In genomic region chr11:62479581-62479980, GRCm38 (mm10) we compare ENCODE assay signal across 27 mouse cellular contexts. TPM values are rescaled to one million over a fixed set of nuclear protein-coding genes. Genes with fewer than 3 reads are reported as not detected.
DNase-seq lines count a peak whose midpoint lies in the region; ATAC-seq and TF ChIP-seq lines count a peak whose summit lies in the region.
"Had no signal": no experiment of that assay in that cellular context is flagged by ENCODE, and none has a peak within 500 bp of the region (broad histone marks: within the 10 kb centered on the region; RNA-seq: fewer than 3 reads in every experiment).

No protein-coding gene starts in this region.

- H3K4me3 ChIP-seq in liver, adult 2 months (ENCODE audit: insufficient read depth, low read depth, low read length), result no peak overlapping the region
- no peak overlapping the region for H3K4me3 ChIP-seq in liver, embryonic 12.5 days
- H3K4me3 ChIP-seq: embryonic facial prominence, embryonic 12.5 days; forebrain, embryonic 15.5 days; heart, embryonic 13.5 days; hindbrain, embryonic 15.5 days; limb, embryonic 12.5 days; neural tube, embryonic 12.5 days had no signal

- H3K4me2 ChIP-seq in liver, embryonic 12.5 days, result no peak overlapping the region
- H3K4me2 ChIP-seq: embryonic facial prominence, embryonic 12.5 days; forebrain, embryonic 15.5 days; heart, embryonic 13.5 days; hindbrain, embryonic 15.5 days; limb, embryonic 12.5 days; liver, embryonic 11.5 days; midbrain, embryonic 11.5 days; neural tube, embryonic 12.5 days had no signal

- WGBS in liver, adult 2 months, result 29% methylated on average over 5 of the region's 5 CpGs
- WGBS in liver, embryonic 12.5 days (ENCODE audit: insufficient replicate concordance), result 81% methylated on average over 5 of the region's 5 CpGs

- H3K79me2 ChIP-seq in liver, adult 2 months (ENCODE audit: control insufficient read depth, insufficient read depth, low read length), result no peaks in the 10 kb centered on the region

- peak overlapping the region; percentile 66 for H3K27ac ChIP-seq in liver, adult 2 months (replicated peaks; ENCODE audit: insufficient read depth, low read depth, low read length)
- no peak overlapping the region for H3K27ac ChIP-seq in liver, embryonic 12.5 days
- H3K27ac ChIP-seq: embryonic facial prominence, embryonic 12.5 days; forebrain, embryonic 15.5 days; limb, embryonic 12.5 days; neural tube, embryonic 12.5 days had no signal

- peak; percentile 45 for DNase-seq in kidney, adult 18-20 months
- no peak for DNase-seq in kidney, postnatal 4 days
- DNase-seq in liver, adult 2 months (ENCODE audit: extremely low read depth, low read depth, low spot score), result peak; percentile 97
- DNase-seq in kidney, postnatal 36 days, result peak; percentile 59 to 62
- no peak for DNase-seq in left cerebral cortex, adult 9 months (ENCODE audit: low spot score in 2 of 2)
- DNase-seq in adrenal gland, postnatal 4 days (ENCODE audit: low spot score in 2 of 2), result no peak
- DNase-seq: B cell, adult 2 months; cerebellum, adult 11-12 months; cerebellum, adult 9-11 months; embryo, embryonic 11 days; liver, postnatal 0 days; lung, postnatal 36 days; right cerebral cortex, postnatal 25 days; spleen, adult 18-20 months; thymus, postnatal 14 days had no signal

- H3K36me3 ChIP-seq in liver, adult 2 months (ENCODE audit: control insufficient read depth, insufficient read depth, low read length), result no peaks in the 10 kb centered on the region
- H3K36me3 ChIP-seq in liver, embryonic 12.5 days, result no peaks in the 10 kb centered on the region
- H3K36me3 ChIP-seq: embryonic facial prominence, embryonic 12.5 days; forebrain, embryonic 15.5 days; heart, embryonic 13.5 days; hindbrain, embryonic 15.5 days; neural tube, embryonic 12.5 days had no signal

- H3K4me1 ChIP-seq in liver, adult 2 months (ENCODE audit: control insufficient read depth, insufficient read depth, low read length), result peaks cover 7% of the 10 kb centered on the region
- H3K4me1 ChIP-seq in liver, embryonic 12.5 days, result 0 out of 2 replicates have a peak, but pooled peaks cover 5% of the 10 kb centered on the region
- H3K4me1 ChIP-seq: embryonic facial prominence, embryonic 12.5 days; forebrain, embryonic 15.5 days; hindbrain, embryonic 15.5 days; limb, embryonic 12.5 days; neural tube, embryonic 12.5 days had no signal

- TF ChIP-seq POLR2A in liver, adult 2 months (IDR thresholded peaks at IDR 0.05; ENCODE audit: extremely low read depth, insufficient read depth, low read length), result no peak

- no peak for TF ChIP-seq CTCF in liver, adult 2 months (IDR thresholded peaks at IDR 0.05; ENCODE audit: low read depth, low read length)

- no peak overlapping the region for H3K9ac ChIP-seq in liver, adult 2 months (ENCODE audit: low read depth, low read length)
- H3K9ac ChIP-seq in liver, embryonic 12.5 days, result no peak overlapping the region
- H3K9ac ChIP-seq: embryonic facial prominence, embryonic 12.5 days; forebrain, embryonic 15.5 days; heart, embryonic 13.5 days; hindbrain, embryonic 15.5 days; limb, embryonic 12.5 days; liver, postnatal 0 days; neural tube, embryonic 12.5 days had no signal

- no peak for ATAC-seq in liver, embryonic 12.5 days
- ATAC-seq: forebrain, embryonic 15.5 days; liver, postnatal 0 days; midbrain, embryonic 16.5 days had no signal

- no peaks in the 10 kb centered on the region for H3K27me3 ChIP-seq in liver, adult 2 months (ENCODE audit: control insufficient read depth, insufficient read depth, low read length)
- H3K27me3 ChIP-seq in liver, embryonic 12.5 days (replicated peaks), result no peaks in the 10 kb centered on the region
- H3K27me3 ChIP-seq: CH12.LX; embryonic facial prominence, embryonic 12.5 days; forebrain, embryonic 15.5 days; heart, embryonic 13.5 days; hindbrain, embryonic 15.5 days; limb, embryonic 12.5 days; neural tube, embryonic 12.5 days had no signal

- no peaks in the 10 kb centered on the region for H3K9me3 ChIP-seq in liver, embryonic 12.5 days (replicated peaks)
- H3K9me3 ChIP-seq: embryonic facial prominence, embryonic 12.5 days; forebrain, embryonic 15.5 days; G1E; heart, embryonic 13.5 days; hindbrain, embryonic 15.5 days; limb, embryonic 12.5 days; neural tube, embryonic 12.5 days had no signal

RNA-seq across cellular contexts. Expression of gene Ncor1, which starts 21.2 kb away (rescaled TPM):
- total RNA-seq in liver, adult 2 months (2014; rRNA removed), result 48.0 and 51.4 TPM in 2 replicates
- 45.7 and 46.8 TPM in 2 replicates for polyA plus RNA-seq in liver, adult 2 months (2012; rRNA removed)
- 108 and 112 TPM in 2 replicates for polyA plus RNA-seq in liver, embryonic 12.5 days (2016; fragmentation: Nextera tagmentation; extraction: Ambion mirVana)
- total RNA-seq in adrenal gland, postnatal 4 days (2021), result 100 to 1,000 TPM; 200 to 226 TPM

RNA-seq across cellular contexts. Expression of gene Pigl, which starts 21.3 kb away (rescaled TPM):
- total RNA-seq in liver, adult 2 months (2014; rRNA removed), result 1.5 and 1.9 TPM in 2 replicates
- polyA plus RNA-seq in liver, adult 2 months (2012; rRNA removed), result 2.8 and 3.6 TPM in 2 replicates
- 7.9 TPM in 2 replicates for polyA plus RNA-seq in liver, embryonic 12.5 days (2016; fragmentation: Nextera tagmentation; extraction: Ambion mirVana)
- 10 to 100 TPM in 1 of 2 experiments, 1 to 10 TPM in 1; 8.5 to 10.2 TPM for total RNA-seq in adrenal gland, postnatal 4 days (2021)

RNA-seq across cellular contexts. Expression of gene Cenpv, which starts 59.5 kb away (rescaled TPM):
- 20.5 and 26.6 TPM in 2 replicates for total RNA-seq in liver, adult 2 months (2014; rRNA removed)
- polyA plus RNA-seq in liver, adult 2 months (2012; rRNA removed), result 31.6 and 32.6 TPM in 2 replicates
- 30.6 and 32.3 TPM in 2 replicates for polyA plus RNA-seq in liver, embryonic 12.5 days (2016; fragmentation: Nextera tagmentation; extraction: Ambion mirVana)
- total RNA-seq in adrenal gland, postnatal 4 days (2021), result 10 to 100 TPM; 40.6 to 44.0 TPM

Comparison
In these comparisons a context has a peak if more than half of its experiments do, and no peak if none do; other contexts are left out.
1. DNase-seq: peak in kidney, adult 18-20 months (single experiment), liver, adult 2 months (single experiment) and kidney, postnatal 36 days (2 of 2); none in kidney, postnatal 4 days (0 of 2), left cerebral cortex, adult 9 months (0 of 2) and adrenal gland, postnatal 4 days (0 of 2).